Comparison of ENCODE assay signal across 20 mouse cellular contexts in the genomic region with DNA sequence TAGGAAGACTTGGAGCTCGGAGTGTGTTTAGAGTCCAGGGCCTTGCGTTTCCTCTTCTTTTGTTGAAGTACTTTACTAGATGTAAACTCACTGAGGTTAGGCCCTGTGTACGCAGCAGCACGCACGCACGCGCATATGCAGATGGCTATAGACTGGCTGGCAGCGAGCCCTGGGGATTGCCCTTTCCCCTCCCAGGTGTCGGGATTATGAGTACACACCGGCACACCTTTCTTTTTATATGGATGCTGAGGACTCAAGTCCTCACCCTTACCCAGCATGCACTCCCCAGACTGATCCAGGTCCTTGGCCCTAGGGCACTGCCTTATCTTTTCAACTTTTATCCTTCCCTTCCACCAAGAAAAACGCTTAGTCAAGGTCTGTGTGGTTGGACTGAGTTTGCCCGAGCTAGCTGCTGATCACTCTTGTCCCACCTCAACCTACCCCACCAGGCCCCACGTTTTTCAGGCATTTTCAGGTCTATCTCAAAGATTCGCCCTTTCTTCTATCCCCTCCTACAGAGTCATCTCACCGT. TPM values are rescaled to one million over a fixed set of nuclear protein-coding genes. Genes with fewer than 3 reads are reported as not detected.
DNase-seq lines count a peak whose midpoint lies in the region; ATAC-seq and TF ChIP-seq lines count a peak whose summit lies in the region.
"Had no signal": no experiment of that assay in that cellular context is flagged by ENCODE, and none has a peak within 500 bp of the region (broad histone marks: within the 10 kb centered on the region; RNA-seq: fewer than 3 reads in every experiment).

No protein-coding gene starts in this region.

- no peak overlapping the region for H3K4me3 ChIP-seq in heart, embryonic 13.5 days
- no peak overlapping the region for H3K4me3 ChIP-seq in liver, embryonic 13.5 days (replicated peaks)
- no peak overlapping the region for H3K4me3 ChIP-seq in stomach, postnatal 0 days (ENCODE audit: low read depth, low read length)
- H3K4me3 ChIP-seq in forebrain, embryonic 11.5 days (ENCODE audit: low read depth, low read length) = no peak overlapping the region
- H3K4me3 ChIP-seq: embryonic facial prominence, embryonic 13.5 days; forebrain, embryonic 13.5 days; hindbrain, embryonic 13.5 days; intestine, embryonic 15.5 days had no signal

- H3K36me3 ChIP-seq in heart, embryonic 13.5 days = no peaks in the 10 kb centered on the region
- H3K36me3 ChIP-seq in liver, embryonic 13.5 days = no peaks in the 10 kb centered on the region
- H3K36me3 ChIP-seq in stomach, postnatal 0 days (ENCODE audit: control insufficient read depth, insufficient read depth, low read length) = no peaks in the 10 kb centered on the region
- H3K36me3 ChIP-seq in forebrain, embryonic 11.5 days (ENCODE audit: control insufficient read depth, insufficient read depth, low read length) = no peaks in the 10 kb centered on the region
- H3K36me3 ChIP-seq: embryonic facial prominence, embryonic 13.5 days; hindbrain, embryonic 13.5 days; intestine, embryonic 15.5 days had no signal

- 0 out of 2 replicates have a peak overlapping the region, but pooled peaks have one; percentile 11 for H3K4me2 ChIP-seq in heart, embryonic 13.5 days
- no peak overlapping the region for H3K4me2 ChIP-seq in liver, embryonic 13.5 days
- no peak overlapping the region for H3K4me2 ChIP-seq in stomach, postnatal 0 days (replicated peaks; ENCODE audit: low read depth)
- no peak overlapping the region for H3K4me2 ChIP-seq in forebrain, embryonic 11.5 days (ENCODE audit: low read depth, low read length, severe bottlenecking)
- H3K4me2 ChIP-seq: embryonic facial prominence, embryonic 13.5 days; forebrain, embryonic 13.5 days; hindbrain, embryonic 13.5 days; intestine, embryonic 15.5 days had no signal

- WGBS in heart, embryonic 13.5 days = 83% methylated on average over 15 of the region's 15 CpGs
- 68% methylated on average over 15 of the region's 15 CpGs for WGBS in liver, embryonic 13.5 days (ENCODE audit: insufficient replicate concordance)
- WGBS in stomach, postnatal 0 days = 61% methylated on average over 15 of the region's 15 CpGs
- 59% methylated on average over 15 of the region's 15 CpGs for WGBS in forebrain, embryonic 11.5 days

- H3K4me1 ChIP-seq in heart, embryonic 13.5 days = peaks cover 10% of the 10 kb centered on the region
- peaks cover 29% of the 10 kb centered on the region for H3K4me1 ChIP-seq in liver, embryonic 13.5 days (replicated peaks)
- H3K4me1 ChIP-seq in stomach, postnatal 0 days (replicated peaks; ENCODE audit: control insufficient read depth, insufficient read depth) = no peaks in the 10 kb centered on the region
- H3K4me1 ChIP-seq in forebrain, embryonic 11.5 days (replicated peaks; ENCODE audit: control insufficient read depth, insufficient read depth, low read length) = peaks cover 5% of the 10 kb centered on the region; the same call in 1 of the 2 replicates
- H3K4me1 ChIP-seq: intestine, embryonic 15.5 days had no signal

- no peaks in the 10 kb centered on the region for H3K27me3 ChIP-seq in heart, embryonic 13.5 days (replicated peaks)
- H3K27me3 ChIP-seq in liver, embryonic 13.5 days = no peaks in the 10 kb centered on the region
- no peaks in the 10 kb centered on the region for H3K27me3 ChIP-seq in stomach, postnatal 0 days (ENCODE audit: control insufficient read depth, insufficient read depth, low read length)
- peaks cover 14% of the 10 kb centered on the region for H3K27me3 ChIP-seq in forebrain, embryonic 11.5 days (ENCODE audit: control insufficient read depth, insufficient read depth, low read length)
- H3K27me3 ChIP-seq: intestine, embryonic 15.5 days had no signal

- TF ChIP-seq CTCF in stomach, postnatal 0 days (IDR thresholded peaks at IDR 0.05; ENCODE audit: low read depth) = no peak

- H3K9me3 ChIP-seq in heart, embryonic 13.5 days = no peaks in the 10 kb centered on the region
- H3K9me3 ChIP-seq in liver, embryonic 13.5 days (replicated peaks) = no peaks in the 10 kb centered on the region
- H3K9me3 ChIP-seq in stomach, postnatal 0 days (ENCODE audit: control insufficient read depth, low read length) = no peaks in the 10 kb centered on the region
- no peaks in the 10 kb centered on the region for H3K9me3 ChIP-seq in forebrain, embryonic 11.5 days (ENCODE audit: control insufficient read depth, low read length)
- H3K9me3 ChIP-seq: embryonic facial prominence, embryonic 13.5 days; forebrain, embryonic 13.5 days; hindbrain, embryonic 13.5 days; intestine, embryonic 15.5 days had no signal

- intact Hi-C loops in heart, postnatal 25 days (cut with DNase I) = no loop called here

- no peak for TF ChIP-seq EP300 in stomach, postnatal 0 days (optimal IDR thresholded peaks at IDR 0.05)

- H3K9ac ChIP-seq in heart, embryonic 13.5 days = no peak overlapping the region
- no peak overlapping the region for H3K9ac ChIP-seq in liver, embryonic 13.5 days
- H3K9ac ChIP-seq in stomach, postnatal 0 days (ENCODE audit: low read length) = no peak overlapping the region
- H3K9ac ChIP-seq in forebrain, embryonic 11.5 days (ENCODE audit: low read length) = no peak overlapping the region
- H3K9ac ChIP-seq: embryonic facial prominence, embryonic 13.5 days; forebrain, embryonic 13.5 days; hindbrain, embryonic 13.5 days; intestine, embryonic 15.5 days had no signal

- no peak overlapping the region for H3K27ac ChIP-seq in heart, embryonic 13.5 days (replicated peaks)
- no peak overlapping the region for H3K27ac ChIP-seq in liver, embryonic 13.5 days
- H3K27ac ChIP-seq in stomach, postnatal 0 days (replicated peaks) = no peak overlapping the region
- no peak overlapping the region for H3K27ac ChIP-seq in forebrain, embryonic 11.5 days (ENCODE audit: low read depth, low read length)
- H3K27ac ChIP-seq: embryonic facial prominence, embryonic 13.5 days; forebrain, embryonic 13.5 days; hindbrain, embryonic 13.5 days; intestine, embryonic 15.5 days had no signal

- no peak for DNase-seq in heart, postnatal 25 days (ENCODE audit: low spot score)
- no peak for DNase-seq in liver, embryonic 13.5 days
- DNase-seq in liver (no peak), ZHBTc4 (ENCODE audit: low read depth, low spot score) (peak; percentile 54)
- peak; percentile 73 for DNase-seq in stomach, postnatal 0 days (ENCODE audit: low spot score)
- DNase-seq in forebrain, embryonic 11.5 days (ENCODE audit: low spot score) = no peak
- DNase-seq in testis, postnatal 14 days (ENCODE audit: low spot score) = no peak
- DNase-seq: adrenal gland, adult 2 months; adrenal gland, postnatal 25 days; cerebellum, adult 18-20 months; cerebellum, adult 9-11 months; cerebellum, postnatal 36 days; gastrocnemius, postnatal 36 days; heart, adult 11 months; heart, postnatal 36 days had no signal

- 0 out of 2 replicates have a peak, but pooled peaks have one; percentile 22 for ATAC-seq in heart, embryonic 13.5 days (ENCODE audit: extremely low read depth, insufficient number of reproducible peaks, low FRiP score, low TSS enrichment)
- ATAC-seq in liver, embryonic 13.5 days (ENCODE audit: low read depth) = peak; percentile 49; the same call in 1 of the 2 replicates
- ATAC-seq in stomach, postnatal 0 days (ENCODE audit: low FRiP score, low TSS enrichment) = peak; percentile 77
- ATAC-seq in forebrain, embryonic 11.5 days (replicated peaks; ENCODE audit: low FRiP score) = no peak
- ATAC-seq: forebrain, embryonic 13.5 days; intestine, embryonic 15.5 days had no signal

RNA-seq across cellular contexts. Expression of gene Nudt4, which starts 34.2 kb away (rescaled TPM):
- polyA plus RNA-seq in heart, embryonic 13.5 days (2015; fragmentation: Nextera tagmentation; extraction: Ambion mirVana) = 85.2 and 107 TPM in 2 replicates
- total RNA-seq in heart, postnatal 25 days (2021) = 100 to 1,000 TPM; 263 to 282 TPM
- polyA plus RNA-seq in liver, embryonic 13.5 days (2015; fragmentation: Nextera tagmentation; extraction: Ambion mirVana) = 81.7 and 96.5 TPM in 2 replicates
- 46.1 and 47.5 TPM in 2 replicates for polyA plus RNA-seq in stomach, postnatal 0 days (2015; fragmentation: Nextera tagmentation; extraction: Ambion mirVana)
- 119 and 123 TPM in 2 replicates for polyA plus RNA-seq in forebrain, embryonic 11.5 days (2014; fragmentation: Nextera tagmentation; extraction: Ambion mirVana)

Comparison
In these comparisons a context has a peak if more than half of its experiments do, and no peak if none do; other contexts are left out.
1. DNase-seq: peak in ZHBTc4 (single experiment) and stomach, postnatal 0 days (single experiment); none in heart, postnatal 25 days (single experiment), liver, embryonic 13.5 days (single experiment), liver (single experiment), forebrain, embryonic 11.5 days (single experiment) and testis, postnatal 14 days (single experiment).